Mouse (Mus musculus): Measurements from ENCODE around the gene Hdac6.
A peak's percentile ranks its signal among the peaks of the same experiment; 100 is the strongest.

The Hdac6 gene

GRCm38 (mm10) chrX:7947108-7947899 is at the start of gene Hdac6:
Hdac6 (minus strand) TSS chrX:7947889.
- DNase-seq (ENCODE audit: low spot score in 2 of 2) = no peak

GRCm38 (mm10) chrX:7993068-7993735 is 45.5 kb upstream of the Hdac6 start:
- no peak for DNase-seq (ENCODE audit: low spot score in 2 of 2)

DNA sequence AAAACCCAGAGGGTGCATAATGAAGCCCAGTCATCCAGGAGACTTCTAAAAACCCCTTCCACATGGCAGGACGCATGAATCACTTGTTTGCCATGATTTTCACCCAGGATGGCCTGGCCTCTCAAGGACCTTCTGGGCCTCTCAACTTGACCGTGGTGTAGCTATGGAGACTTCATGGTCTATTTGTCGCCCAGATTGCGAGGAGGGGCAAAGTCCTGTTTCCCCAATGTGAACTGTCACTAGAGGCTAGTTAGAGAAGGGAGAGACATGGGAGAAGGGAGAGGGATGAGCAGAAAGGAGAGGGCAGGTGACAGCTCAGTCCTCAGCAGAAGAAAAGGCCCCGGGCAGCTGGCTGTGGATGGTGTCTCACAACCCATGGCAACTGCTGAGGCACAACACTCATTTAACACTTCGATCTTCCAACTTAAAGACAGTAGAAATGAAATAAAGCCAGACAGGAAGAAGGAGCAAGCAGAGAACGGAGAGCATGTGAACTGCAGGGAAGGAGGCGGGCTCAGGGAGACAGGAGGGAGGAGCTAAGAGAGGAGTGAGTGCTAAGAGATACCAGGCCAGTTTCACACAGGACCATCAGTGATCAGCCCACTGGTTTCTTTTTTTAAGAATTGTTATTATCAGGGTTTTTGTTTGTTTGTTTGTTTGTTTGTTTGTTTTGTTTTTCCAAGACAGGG is 44.8 kb upstream of the Hdac6 start:
- no peak for DNase-seq (ENCODE audit: low spot score in 2 of 2)

- DNase-seq (ENCODE audit: low spot score in 2 of 2) = no peak
Observed at GRCm38 (mm10) chrX:7981368-7981767, 33.7 kb upstream of the Hdac6 start.

DNA sequence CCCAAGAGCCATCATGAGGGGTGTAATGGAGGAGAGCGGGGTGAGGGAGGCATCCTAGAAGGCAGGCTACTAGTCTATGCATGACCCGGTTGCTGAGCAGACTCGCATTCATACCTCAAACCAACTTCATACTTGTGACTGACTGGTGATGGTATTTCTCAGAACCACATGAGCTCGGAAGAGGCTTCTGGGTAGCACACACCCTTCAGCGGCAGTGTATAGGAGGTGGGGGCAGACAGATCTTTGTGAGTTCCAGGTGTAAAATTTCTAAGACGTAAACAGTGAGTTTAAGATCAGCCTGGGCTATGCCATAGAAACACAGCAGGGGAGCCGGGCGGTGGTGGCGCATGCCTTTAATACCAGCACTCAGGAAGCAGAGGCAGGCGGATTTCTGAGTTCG is 30.2 kb upstream of the Hdac6 start, which contains the start of gene Gata1:
Gene Gata1, minus strand, starts transcription at position 180 of the 400 bp plus-strand sequence.
- DNase-seq (ENCODE audit: low spot score in 2 of 2) = no peak

GRCm38 (mm10) chrX:7971292-7971691 is 23.6 kb upstream of the Hdac6 start:
- DNase-seq (ENCODE audit: low spot score in 2 of 2) = no peak

- DNase-seq (ENCODE audit: low spot score in 2 of 2) = no peak
Observed at GRCm38 (mm10) chrX:7968899-7969298, 21.2 kb upstream of the Hdac6 start.

DNA sequence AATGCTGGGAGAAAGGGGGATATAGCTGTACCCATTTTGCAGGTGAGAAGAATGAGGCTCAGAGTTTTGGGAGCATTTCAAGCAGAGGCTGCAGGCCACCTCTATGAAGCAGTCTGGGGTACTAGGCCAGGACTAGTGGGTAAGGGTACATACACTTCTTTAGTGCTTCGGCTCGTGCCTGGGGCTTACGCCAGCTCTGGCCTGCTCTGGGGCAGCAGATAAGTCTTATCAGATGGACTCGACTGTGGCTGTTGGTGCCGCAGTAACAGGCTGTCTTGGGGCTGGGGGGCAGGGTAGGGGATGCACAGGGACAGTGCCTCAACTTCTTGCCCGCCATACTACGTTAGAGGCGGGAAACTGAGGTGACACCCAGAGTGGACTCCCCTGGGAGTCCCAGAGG is 20.5 kb upstream of the Hdac6 start:
- no peak for DNase-seq (ENCODE audit: low spot score in 2 of 2)

DNA sequence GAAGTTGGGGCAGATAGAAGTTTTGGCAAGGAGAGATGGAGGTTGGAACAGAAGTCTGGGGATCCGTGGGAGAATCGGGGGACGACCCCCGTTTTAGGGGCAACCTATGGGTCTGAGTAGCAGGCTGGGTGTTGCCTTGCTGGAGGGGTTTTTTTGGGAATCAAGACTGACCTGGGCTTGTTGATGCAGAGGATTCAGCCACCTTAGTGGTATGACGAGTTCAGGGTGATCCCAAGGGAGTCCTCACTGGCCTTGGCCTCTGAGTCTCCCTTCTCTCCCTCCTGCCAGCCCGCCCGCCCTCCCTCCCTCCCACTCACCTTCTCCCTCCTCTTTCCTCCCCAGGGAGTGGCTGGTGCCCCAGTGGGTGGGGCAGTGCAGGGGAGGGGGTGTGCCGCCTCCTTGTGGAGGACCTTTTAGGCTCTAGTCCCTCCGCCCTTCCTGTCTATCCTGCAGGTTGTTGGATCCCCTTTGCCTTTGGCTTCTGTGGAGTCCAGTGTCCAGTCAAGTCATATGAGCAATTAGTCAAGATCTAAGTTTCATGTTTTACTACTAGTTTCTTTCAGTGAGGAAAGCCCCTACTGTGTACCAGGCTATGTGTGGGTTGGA is 20.0 kb upstream of the Hdac6 start:
- no peak for DNase-seq (ENCODE audit: low spot score in 2 of 2)

DNA sequence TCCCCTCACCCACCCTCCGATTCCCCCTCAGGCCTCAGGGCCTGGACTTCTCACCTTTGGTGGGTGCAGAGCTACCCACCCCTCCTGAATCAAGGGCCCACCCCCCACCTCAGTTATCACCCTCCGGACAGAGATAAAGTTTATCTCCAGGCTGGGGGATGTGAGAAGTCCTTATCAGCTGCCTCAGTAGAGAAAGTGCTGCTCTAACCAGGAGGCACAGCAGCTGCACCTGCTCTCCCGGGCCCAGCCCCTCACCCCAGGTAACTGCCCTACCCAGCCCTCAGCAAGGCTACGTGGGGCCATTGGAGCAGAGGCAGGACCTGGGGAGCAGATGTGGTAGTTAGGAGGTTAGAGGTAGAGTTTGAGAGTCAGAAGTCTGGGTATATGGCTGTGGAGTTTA is 18.5 kb upstream of the Hdac6 start:
- no peak for DNase-seq (ENCODE audit: low spot score in 2 of 2)

GRCm38 (mm10) chrX:7963829-7964626 is 16.3 kb upstream of the Hdac6 start:
- peak; percentile 16 to 22 for DNase-seq (ENCODE audit: low spot score in 2 of 2)

DNA sequence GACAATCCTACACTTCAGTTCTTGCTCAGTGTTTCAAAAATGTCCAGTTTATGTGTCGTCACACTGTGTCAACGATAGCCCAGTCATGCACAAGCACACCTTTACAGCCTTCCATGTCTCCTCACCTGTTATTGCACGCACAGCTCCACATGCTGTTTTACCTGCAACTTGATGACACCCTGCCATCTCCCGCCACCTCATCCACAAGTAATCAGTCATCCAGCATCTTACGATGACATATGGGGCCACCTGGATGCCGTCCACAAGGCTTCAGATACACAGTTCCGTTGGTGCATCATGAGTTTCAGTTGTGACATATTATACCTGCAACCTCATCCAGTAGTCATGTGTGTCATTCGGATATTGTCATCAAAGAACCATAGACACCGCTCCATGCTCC is 11.2 kb upstream of the Hdac6 start:
- DNase-seq (ENCODE audit: low spot score in 2 of 2) = no peak

GRCm38 (mm10) chrX:7950091-7950490 is 2.4 kb upstream of the Hdac6 start:
- DNase-seq (ENCODE audit: low spot score in 2 of 2) = no peak

- DNase-seq (ENCODE audit: low spot score in 2 of 2) = peak; percentile 59 to 73
Observed at GRCm38 (mm10) chrX:7947900-7948492, 307 bp upstream of the Hdac6 start.

GRCm38 (mm10) chrX:7945618-7946017 is 2.1 kb downstream of the Hdac6 start:
- DNase-seq (ENCODE audit: low spot score in 2 of 2) = no peak

DNA sequence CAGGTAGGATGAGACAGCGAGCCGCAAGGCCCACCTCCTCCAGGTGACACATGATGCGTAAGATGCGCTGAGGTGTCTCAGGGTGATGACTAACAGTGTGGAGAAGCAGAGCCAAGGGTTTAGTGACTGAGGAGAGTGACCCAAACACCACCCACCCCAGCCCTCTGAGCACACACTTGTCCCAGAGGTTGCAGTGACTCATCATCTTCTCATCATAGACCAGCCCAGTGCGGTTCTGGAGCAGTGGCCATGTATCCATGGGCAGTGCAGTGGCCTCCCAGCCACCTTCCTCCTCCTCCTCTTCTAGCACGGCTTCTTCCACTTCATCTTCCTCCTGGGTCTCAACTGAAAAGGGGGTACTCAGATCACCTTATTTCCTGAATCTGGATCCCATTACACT is 10.0 kb downstream of the Hdac6 start:
- DNase-seq (ENCODE audit: low spot score in 2 of 2) = no peak

DNA sequence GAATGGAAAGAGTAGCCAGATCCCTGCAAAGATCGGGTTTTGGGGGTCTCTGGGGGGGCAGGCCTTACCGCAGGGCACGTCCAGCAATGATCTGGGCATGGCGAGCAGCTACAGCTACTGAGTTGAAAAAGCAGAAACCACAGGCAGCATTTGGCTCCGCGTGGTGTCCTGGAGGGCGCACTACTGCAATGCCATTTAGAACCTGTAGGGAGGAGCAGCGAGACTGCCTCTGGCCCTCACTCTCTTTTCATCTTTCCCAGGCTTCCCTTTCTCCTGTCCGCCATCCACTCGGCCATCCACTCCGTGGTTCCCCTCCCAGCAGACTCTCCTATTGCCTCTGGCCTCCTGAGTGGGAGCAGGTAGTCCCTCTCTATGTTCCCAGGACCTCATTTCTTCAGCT is 10.8 kb downstream of the Hdac6 start:
- no peak for DNase-seq (ENCODE audit: low spot score in 2 of 2)

DNA sequence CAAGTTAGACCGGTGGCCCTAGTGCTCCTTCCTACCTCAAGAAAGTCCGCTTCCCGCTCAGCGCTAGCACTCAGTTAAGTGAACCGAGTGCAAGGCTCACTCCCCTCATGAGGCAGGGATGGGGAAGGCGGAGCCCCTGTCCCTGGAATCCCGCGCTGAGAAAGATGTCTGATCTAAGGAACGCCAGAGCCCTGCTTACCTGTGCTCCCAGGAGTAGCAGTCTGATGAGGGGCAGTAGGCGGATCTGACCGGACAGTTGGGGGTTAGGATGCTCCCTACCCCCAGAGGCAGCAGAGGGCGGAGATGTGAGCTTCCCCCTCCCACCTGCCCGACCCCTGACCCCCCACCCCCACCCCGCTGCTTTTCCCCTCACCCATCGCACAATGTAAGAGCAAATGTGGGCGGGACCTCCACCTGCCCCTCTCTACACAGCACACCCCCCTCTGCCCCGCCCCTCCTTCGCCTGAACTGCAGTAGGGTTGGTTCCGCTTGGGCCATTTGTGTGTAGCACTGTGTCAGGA is 19.4 kb downstream of the Hdac6 start, which contains the start of gene Eras:
Gene Eras, minus strand, starts transcription at position 338 of the 521 bp plus-strand sequence.
- DNase-seq (ENCODE audit: low spot score in 2 of 2) = no peak

GRCm38 (mm10) chrX:7927116-7927515 is 20.6 kb downstream of the Hdac6 start:
- DNase-seq (ENCODE audit: low spot score in 2 of 2) = no peak

DNA sequence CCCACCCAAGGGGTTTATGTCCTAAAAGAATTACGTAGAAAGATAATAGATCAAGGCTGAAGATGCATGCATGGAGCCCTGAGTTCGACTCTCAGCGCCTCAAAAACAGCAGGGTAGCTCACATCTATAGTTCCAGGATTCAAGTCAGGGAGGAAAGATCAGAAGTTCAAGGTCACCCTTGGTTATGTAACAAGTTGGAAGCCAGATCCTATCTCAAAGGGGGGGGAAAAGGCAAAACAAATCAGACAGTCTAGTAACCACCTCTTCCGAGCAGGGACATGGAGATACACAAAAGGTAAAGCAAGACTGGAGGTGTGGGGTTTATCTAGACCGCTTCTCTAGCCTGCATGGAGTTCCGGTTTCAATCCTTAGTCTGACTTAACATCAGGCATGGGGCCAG is 21.4 kb downstream of the Hdac6 start:
- no peak for DNase-seq (ENCODE audit: low spot score in 2 of 2)

GRCm38 (mm10) chrX:7922032-7922431 is 25.7 kb downstream of the Hdac6 start:
- DNase-seq (ENCODE audit: low spot score in 2 of 2) = no peak

Measured in thymus, postnatal 10 days (tissue).